Mouse (Mus musculus) heart, adult 2 months (tissue): ENCODE measurements around the gene Camkk2. TPM values are rescaled to one million over a fixed set of nuclear protein-coding genes. Genes with fewer than 3 reads are reported as not detected.
A peak's percentile ranks its signal among the peaks of the same experiment; 100 is the strongest.

ENCODE experiments used
- DNase-seq, 2 experiments: peaks; one replicate each; pipeline ENCODE4 v3.0.0; 2021
- H3K27ac ChIP-seq: fragments of 200-600 bp; 2 replicates; pipeline ENCODE4 v1.8.1; 2022
- H3K27me3 ChIP-seq: fragments of 200-500 bp; 2 replicates; pipeline ENCODE4 v1.6.1; 2012; ENCODE audit warnings: mild to moderate bottlenecking, low read length, inconsistent platforms, mixed read lengths; ENCODE audit not compliant: control insufficient read depth, insufficient read depth
- H3K36me3 ChIP-seq: fragments of 200-500 bp; 2 replicates; pipeline ENCODE4 v1.6.1; 2012; ENCODE audit warnings: low read length, inconsistent platforms; ENCODE audit not compliant: control insufficient read depth, insufficient read depth
- H3K4me1 ChIP-seq: fragments of 200-500 bp; 2 replicates; pipeline ENCODE4 v1.6.1; 2011; ENCODE audit warnings: low read length; ENCODE audit not compliant: control insufficient read depth, insufficient read depth
- H3K4me3 ChIP-seq: fragments of 200-600 bp; 2 replicates; pipeline ENCODE4 v1.8.1; 2022
- H3K79me2 ChIP-seq: fragments of 200-500 bp; replicated peaks from 2 replicates; pipeline ENCODE4 v1.6.1; 2012; ENCODE audit warnings: mild to moderate bottlenecking, inconsistent platforms, low read length, moderate library complexity, mixed read lengths; ENCODE audit not compliant: control insufficient read depth, insufficient read depth
- H3K9ac ChIP-seq: fragments of 200-500 bp; 2 replicates; pipeline ENCODE4 v1.6.1; 2012; ENCODE audit warnings: low read depth, mild to moderate bottlenecking, control low read depth, inconsistent platforms, low read length, mixed read lengths
- CTCF ChIP-seq: fragments of 200-600 bp; IDR thresholded peaks from 2 replicates; pipeline ENCODE4 v1.8.1; 2022; ENCODE audit warnings: antibody characterized with exemption, mild to moderate bottlenecking, moderate library complexity
- EP300 ChIP-seq: fragments of 200-500 bp; IDR thresholded peaks from 2 replicates; pipeline ENCODE4 v1.6.1; 2011; ENCODE audit warnings: low read depth, low read length, control low read depth; ENCODE audit not compliant: insufficient read depth
- POLR2A ChIP-seq: fragments of 200-500 bp; IDR thresholded peaks from 2 replicates; pipeline ENCODE4 v1.6.1; 2011; ENCODE audit warnings: mild to moderate bottlenecking, low read depth, low read length, control low read depth; ENCODE audit not compliant: insufficient read depth
- WGBS: fragments of 180-500 bp; shearing (Covaris S2); methylation state at CpG from one replicate; pipeline ENCODE4 v1.1.7; 2018; 5-methylcytosine and 5-hydroxymethylcytosine counted together
- intact Hi-C: fragments of 180-260 bp; cut with DNase I; formaldehyde crosslinking; loops from one replicate; pipeline ENCODE4 v1.15.1; 2025
- polyA plus RNA-seq: library from polyadenylated mRNA; depleted of rRNA; stranded (reverse); fragments of >200 nt; gene quantifications from 2 replicates; pipeline ENCODE4 v1.2.3, GENCODE M21; 2012
- total RNA-seq, 2 experiments: library from RNA; stranded (reverse); gene quantifications; 2 replicates each; pipeline ENCODE4 v1.2.3; 2021

The Camkk2 gene
- total and polyA plus RNA-seq, 3 experiments: 9.3 to 13.6 (median 10.2) TPM

- no peak overlapping the region for H3K4me3 ChIP-seq
- no peak for DNase-seq
- no peak overlapping the region; the same call in 1 of the 2 replicates for H3K27ac ChIP-seq
- no peak for TF ChIP-seq CTCF
- no peak for TF ChIP-seq EP300
- no peak for TF ChIP-seq POLR2A
- peaks cover 2% of the 10 kb centered on the region for H3K4me1 ChIP-seq
- H3K9ac ChIP-seq: no peak overlapping the region
- no peaks in the 10 kb centered on the region; the same call in 1 of the 2 replicates for H3K36me3 ChIP-seq
- intact Hi-C loops: no loop called here
- no peaks in the 10 kb centered on the region for H3K79me2 ChIP-seq
- WGBS: 94% methylated on average over 8 of the region's 8 CpGs
- no peaks in the 10 kb centered on the region for H3K27me3 ChIP-seq
These were observed 22.5 kb upstream of the Camkk2 start for GRCm38 (mm10) chr5:122801684-122802083.

GRCm38 (mm10) chr5:122800345-122801010, 21.3 kb upstream of the Camkk2 start:
- Histone ChIP-seq H3K27ac (no peak overlapping the region), H3K27me3 (no peaks in the 10 kb centered on the region), H3K79me2 (no peaks in the 10 kb centered on the region), H3K4me3 (no peak overlapping the region), H3K9ac (no peak overlapping the region), H3K36me3 (no peaks in the 10 kb centered on the region; the same call in 1 of the 2 replicates), H3K4me1 (peaks cover 2% of the 10 kb centered on the region)
- intact Hi-C loops: no loop called here
- DNase-seq: no peak
- no peak for TF ChIP-seq EP300
- no peak for TF ChIP-seq POLR2A
- TF ChIP-seq CTCF: no peak
- WGBS: 52% methylated on average over 13 of the region's 13 CpGs

GRCm38 (mm10) chr5:122799379-122800344, 20.5 kb upstream of the Camkk2 start:
- WGBS: 62% methylated on average over 17 of the region's 17 CpGs
- TF ChIP-seq EP300: no peak
- no peak for TF ChIP-seq CTCF
- no peak for TF ChIP-seq POLR2A
- Histone ChIP-seq H3K36me3 (no peaks in the 10 kb centered on the region; the same call in 1 of the 2 replicates), H3K9ac (no peak overlapping the region), H3K79me2 (no peaks in the 10 kb centered on the region), H3K27me3 (no peaks in the 10 kb centered on the region), H3K4me3 (no peak overlapping the region), H3K4me1 (peaks cover 2% of the 10 kb centered on the region), H3K27ac (no peak overlapping the region)
- peak in 1 of 2 experiments; percentile 18 for DNase-seq
- intact Hi-C loops: no loop called here

GRCm38 (mm10) chr5:122798557-122799378, 19.6 kb upstream of the Camkk2 start:
- H3K4me3 ChIP-seq: no peak overlapping the region
- intact Hi-C loops: no loop called here
- H3K27me3 ChIP-seq: no peaks in the 10 kb centered on the region
- 45% methylated on average over 17 of the region's 17 CpGs for WGBS
- H3K36me3 ChIP-seq: no peaks in the 10 kb centered on the region; the same call in 1 of the 2 replicates
- no peak overlapping the region; the same call in 1 of the 2 replicates for H3K27ac ChIP-seq
- no peak overlapping the region for H3K9ac ChIP-seq
- DNase-seq: peak; percentile 73 to 76
- no peaks in the 10 kb centered on the region for H3K79me2 ChIP-seq
- peaks cover 2% of the 10 kb centered on the region for H3K4me1 ChIP-seq
- TF ChIP-seq EP300 (no peak), POLR2A (no peak), CTCF (no peak)

- intact Hi-C loops: no loop called here
- no peaks in the 10 kb centered on the region for H3K79me2 ChIP-seq
- H3K27me3 ChIP-seq: no peaks in the 10 kb centered on the region
- no peaks in the 10 kb centered on the region; the same call in 1 of the 2 replicates for H3K36me3 ChIP-seq
- H3K27ac ChIP-seq: no peak overlapping the region
- no peak for TF ChIP-seq CTCF
- no peak for DNase-seq
- H3K4me1 ChIP-seq: peaks cover 2% of the 10 kb centered on the region
- WGBS: 90% methylated on average over 3 of the region's 3 CpGs
- H3K9ac ChIP-seq: no peak overlapping the region
- H3K4me3 ChIP-seq: no peak overlapping the region
These were observed 18.7 kb upstream of the Camkk2 start for GRCm38 (mm10) chr5:122797866-122798265.
